18 mouse cellular contexts compared by ENCODE assay signal in the genomic region with DNA sequence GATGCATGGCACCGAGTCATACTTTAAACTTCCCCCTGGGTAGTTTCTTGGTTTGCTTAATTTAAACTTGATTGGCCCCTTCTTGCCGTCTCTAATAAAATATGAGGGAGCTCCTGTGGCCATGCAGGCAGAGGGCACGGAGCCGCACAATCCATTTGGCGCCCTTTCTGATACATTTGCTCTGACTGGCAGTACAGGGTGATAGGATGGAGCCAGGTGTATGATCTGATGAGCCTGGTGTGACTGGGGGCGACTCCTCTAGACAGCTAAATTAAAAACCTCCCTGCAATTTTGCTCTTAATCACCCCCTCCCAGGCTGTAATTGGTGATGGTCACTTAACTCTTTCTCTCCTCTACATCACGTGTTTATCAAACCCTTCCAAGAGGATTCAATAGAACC.
"Had no signal": no experiment of that assay in that cellular context is flagged by ENCODE, and none has a peak within 500 bp of the region (broad histone marks: within the 10 kb centered on the region; RNA-seq: fewer than 3 reads in every experiment).

No protein-coding gene starts in this region.

- ATAC-seq: liver, postnatal 0 days; lung, postnatal 0 days; midbrain, embryonic 15.5 days had no signal

- H3K27ac ChIP-seq: limb, embryonic 12.5 days; limb, embryonic 15.5 days; liver, embryonic 14.5 days; macrophage; neural tube, embryonic 13.5 days; stomach, embryonic 15.5 days had no signal

- H3K36me3 ChIP-seq: limb, embryonic 12.5 days; limb, embryonic 15.5 days; midbrain, embryonic 15.5 days; neural tube, embryonic 13.5 days; stomach, embryonic 15.5 days had no signal

- H3K9ac ChIP-seq: limb, embryonic 12.5 days; limb, embryonic 15.5 days; liver, embryonic 14.5 days; liver, postnatal 0 days; lung, embryonic 14.5 days; midbrain, embryonic 15.5 days; neural tube, embryonic 13.5 days; stomach, embryonic 15.5 days had no signal

- H3K4me1 ChIP-seq: limb, embryonic 12.5 days; limb, embryonic 15.5 days; midbrain, embryonic 15.5 days; stomach, embryonic 15.5 days had no signal

- H3K9me3 ChIP-seq: limb, embryonic 12.5 days; limb, embryonic 15.5 days; midbrain, embryonic 15.5 days; neural tube, embryonic 13.5 days; stomach, embryonic 15.5 days had no signal

- DNase-seq: kidney, postnatal 14 days; left cerebral cortex, postnatal 4 days; liver, postnatal 0 days; lung, embryonic 14.5 days; retina, postnatal 1 day; right cerebral cortex, postnatal 25 days; spleen, adult 18-20 months; thymus, postnatal 25 days had no signal

- H3K4me2 ChIP-seq: limb, embryonic 12.5 days; limb, embryonic 15.5 days; liver, embryonic 11.5 days; lung, embryonic 14.5 days; midbrain, embryonic 15.5 days; stomach, embryonic 15.5 days had no signal

- H3K27me3 ChIP-seq: stomach, embryonic 15.5 days had no signal

- H3K4me3 ChIP-seq: limb, embryonic 12.5 days; limb, embryonic 15.5 days; midbrain, embryonic 15.5 days; myocyte; neural tube, embryonic 13.5 days; stomach, embryonic 15.5 days had no signal
